In the genomic region with DNA sequence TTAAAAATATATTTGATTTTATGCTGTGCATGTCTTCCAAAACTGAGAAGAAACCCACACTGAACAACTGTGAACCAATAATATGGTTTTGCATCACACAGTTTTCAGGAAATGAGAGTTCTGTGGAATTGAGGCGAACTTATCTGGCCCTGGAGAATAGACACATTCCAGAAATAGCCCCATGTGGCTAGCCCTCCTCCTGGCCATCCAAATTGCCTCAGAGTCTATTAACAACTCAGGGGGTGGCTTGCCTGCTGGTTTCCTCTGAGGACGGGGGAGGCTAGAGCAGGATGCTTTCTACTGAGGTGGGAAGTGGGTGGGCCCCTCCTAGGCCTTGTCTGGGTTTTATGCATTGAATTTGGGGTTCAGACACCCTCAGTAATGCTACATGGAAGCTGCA, we compare ENCODE assay signal across 21 mouse cellular contexts. TPM values are rescaled to one million over a fixed set of nuclear protein-coding genes. Genes with fewer than 3 reads are reported as not detected.
DNase-seq lines count a peak whose midpoint lies in the region; ATAC-seq lines count a peak whose summit lies in the region.
"Had no signal": no experiment of that assay in that cellular context is flagged by ENCODE, and none has a peak within 500 bp of the region (broad histone marks: within the 10 kb centered on the region; RNA-seq: fewer than 3 reads in every experiment).

No protein-coding gene starts in this region.

- H3K4me2 ChIP-seq in midbrain, embryonic 11.5 days = no peak overlapping the region
- H3K4me2 ChIP-seq in hindbrain, embryonic 11.5 days (replicated peaks; ENCODE audit: low read depth, low read length) = no peak overlapping the region
- H3K4me2 ChIP-seq: embryonic facial prominence, embryonic 12.5 days; forebrain, embryonic 15.5 days; heart, embryonic 12.5 days; hindbrain, embryonic 15.5 days had no signal

- no peak for ATAC-seq in midbrain, embryonic 11.5 days (ENCODE audit: low FRiP score)
- ATAC-seq in granulocyte monocyte progenitor cell, adult 5-6 weeks (replicated peaks; ENCODE audit: poor library complexity, severe bottlenecking) = peak; percentile 71
- no peak for ATAC-seq in hindbrain, embryonic 11.5 days (ENCODE audit: low FRiP score)
- ATAC-seq: activated CD4-positive, CD25-positive, alpha-beta regulatory T cell, adult 4 months; forebrain, embryonic 15.5 days; Patski had no signal

- H3K9me3 ChIP-seq in midbrain, embryonic 11.5 days (ENCODE audit: control insufficient read depth, low read length) = no peaks in the 10 kb centered on the region
- no peaks in the 10 kb centered on the region for H3K9me3 ChIP-seq in midbrain, embryonic 10.5 days (replicated peaks)
- no peaks in the 10 kb centered on the region for H3K9me3 ChIP-seq in hindbrain, embryonic 11.5 days (ENCODE audit: control insufficient read depth, low read length)
- H3K9me3 ChIP-seq: embryonic facial prominence, embryonic 12.5 days; forebrain, embryonic 15.5 days; heart, embryonic 12.5 days; hindbrain, embryonic 10.5 days; hindbrain, embryonic 15.5 days had no signal

- H3K27me3 ChIP-seq in midbrain, embryonic 11.5 days (ENCODE audit: control insufficient read depth, insufficient read depth, low read length) = no peaks in the 10 kb centered on the region
- H3K27me3 ChIP-seq in midbrain, embryonic 10.5 days (ENCODE audit: low read depth, poor library complexity, severe bottlenecking) = no peaks in the 10 kb centered on the region
- no peaks in the 10 kb centered on the region for H3K27me3 ChIP-seq in hindbrain, embryonic 11.5 days (ENCODE audit: control insufficient read depth, insufficient read depth, low read length)
- H3K27me3 ChIP-seq: embryonic facial prominence, embryonic 12.5 days; forebrain, embryonic 15.5 days; heart, embryonic 12.5 days; hindbrain, embryonic 15.5 days had no signal

- H3K4me1 ChIP-seq in midbrain, embryonic 11.5 days (ENCODE audit: control insufficient read depth, insufficient read depth, low read length) = no peaks in the 10 kb centered on the region; the same call in 1 of the 2 replicates
- peaks cover 1% of the 10 kb centered on the region for H3K4me1 ChIP-seq in midbrain, embryonic 10.5 days
- no peaks in the 10 kb centered on the region for H3K4me1 ChIP-seq in hindbrain, embryonic 11.5 days (replicated peaks; ENCODE audit: control insufficient read depth, insufficient read depth, low read length)
- H3K4me1 ChIP-seq: embryonic facial prominence, embryonic 12.5 days; forebrain, embryonic 15.5 days; hindbrain, embryonic 15.5 days had no signal

- no peak overlapping the region for H3K27ac ChIP-seq in midbrain, embryonic 11.5 days (ENCODE audit: low read depth, low read length)
- no peak overlapping the region for H3K27ac ChIP-seq in midbrain, embryonic 10.5 days (replicated peaks)
- no peak overlapping the region for H3K27ac ChIP-seq in hindbrain, embryonic 11.5 days (ENCODE audit: low read depth, low read length)
- H3K27ac ChIP-seq: embryonic facial prominence, embryonic 12.5 days; forebrain, embryonic 15.5 days; hindbrain, embryonic 10.5 days; hindbrain, embryonic 15.5 days had no signal

- WGBS in midbrain, embryonic 11.5 days = 50% methylated on average over 2 of the region's 2 CpGs
- WGBS in midbrain, embryonic 10.5 days = 60% methylated on average over 2 of the region's 2 CpGs
- 37% methylated on average over 2 of the region's 2 CpGs for WGBS in hindbrain, embryonic 11.5 days

- no peak overlapping the region for H3K9ac ChIP-seq in midbrain, embryonic 11.5 days (ENCODE audit: low read length)
- H3K9ac ChIP-seq in hindbrain, embryonic 11.5 days (ENCODE audit: low read depth, low read length) = no peak overlapping the region
- H3K9ac ChIP-seq: embryonic facial prominence, embryonic 12.5 days; forebrain, embryonic 15.5 days; heart, embryonic 12.5 days; hindbrain, embryonic 15.5 days had no signal

- H3K4me3 ChIP-seq in midbrain, embryonic 11.5 days (ENCODE audit: low read depth, low read length) = no peak overlapping the region
- no peak overlapping the region for H3K4me3 ChIP-seq in midbrain, embryonic 10.5 days
- no peak overlapping the region for H3K4me3 ChIP-seq in hindbrain, embryonic 11.5 days (ENCODE audit: low read depth, low read length)
- H3K4me3 ChIP-seq: embryonic facial prominence, embryonic 12.5 days; forebrain, embryonic 15.5 days; heart, embryonic 12.5 days; hindbrain, embryonic 10.5 days; hindbrain, embryonic 15.5 days had no signal

- H3K36me3 ChIP-seq in midbrain, embryonic 11.5 days (ENCODE audit: control insufficient read depth, insufficient read depth, low read length) = no peaks in the 10 kb centered on the region
- H3K36me3 ChIP-seq in midbrain, embryonic 10.5 days = no peaks in the 10 kb centered on the region
- no peaks in the 10 kb centered on the region for H3K36me3 ChIP-seq in hindbrain, embryonic 11.5 days (ENCODE audit: control insufficient read depth, insufficient read depth, low read length)
- H3K36me3 ChIP-seq: embryonic facial prominence, embryonic 12.5 days; forebrain, embryonic 15.5 days; heart, embryonic 12.5 days; hindbrain, embryonic 10.5 days; hindbrain, embryonic 15.5 days had no signal

- peak; percentile 15 to 43 for DNase-seq in frontal cortex, adult 2 months (ENCODE audit: extremely low spot score in 1 of 2, low spot score in 1 of 2)
- no peak for DNase-seq in frontal cortex, postnatal 25 days (ENCODE audit: low spot score in 2 of 2)
- DNase-seq in midbrain, embryonic 11.5 days (ENCODE audit: low spot score, missing footprints) = peak; percentile 44
- DNase-seq in midbrain, embryonic 10.5 days (ENCODE audit: low spot score) = no peak
- DNase-seq in telencephalon, adult 2 months (ENCODE audit: low read depth, low spot score) = peak; percentile 45
- no peak for DNase-seq in hindbrain, embryonic 11.5 days (ENCODE audit: low spot score)
- DNase-seq in left cerebral cortex, adult 8-10 months (ENCODE audit: low spot score in 2 of 2) = no peak
- DNase-seq: adrenal gland, adult 2 months; adrenal gland, postnatal 36 days; cerebellum, adult 11 months; cerebellum, adult 8-10 months; cerebellum, postnatal 14 days; gastrocnemius, postnatal 14 days had no signal

RNA-seq across cellular contexts. Expression of a gene that starts 57.0 kb away (rescaled TPM):
- polyA plus RNA-seq in frontal cortex, adult 2 months (2012; rRNA removed) = 8.7 and 9.0 TPM in 2 replicates
- polyA plus RNA-seq in midbrain, embryonic 11.5 days (2014; fragmentation: Nextera tagmentation; extraction: Ambion mirVana) = 17.7 and 21.2 TPM in 2 replicates
- polyA plus RNA-seq in midbrain, embryonic 10.5 days (2016; fragmentation: Nextera tagmentation; extraction: Ambion mirVana) = 23.7 and 25.0 TPM in 2 replicates
- 5.8 and 11.2 TPM in 2 replicates for total RNA-seq in granulocyte monocyte progenitor cell, adult 5-6 weeks (2014; fragmentation: Nextera tagmentation)
- 7.7 and 10.4 TPM in 2 replicates for total RNA-seq in granulocyte monocyte progenitor cell, adult 5-6 weeks (2017)
- 17.0 and 20.1 TPM in 2 replicates for polyA plus RNA-seq in hindbrain, embryonic 11.5 days (2014; fragmentation: Nextera tagmentation; extraction: Ambion mirVana)
- 10 to 100 TPM in 3 of 4 experiments, 1 to 10 TPM in 1; 9.5 to 11.8 (median 11.0) TPM for total RNA-seq in left cerebral cortex, adult 8-10 months (2022)

Comparison
In these comparisons a context has a peak if more than half of its experiments do, and no peak if none do; other contexts are left out.
1. DNase-seq: peak in frontal cortex, adult 2 months (2 of 2), midbrain, embryonic 11.5 days (single experiment) and telencephalon, adult 2 months (single experiment); none in frontal cortex, postnatal 25 days (0 of 2), midbrain, embryonic 10.5 days (single experiment), hindbrain, embryonic 11.5 days (single experiment) and left cerebral cortex, adult 8-10 months (0 of 2).